In genomic region chr9:40320405-40320804, GRCm38 (mm10) we compare ENCODE assay signal across 9 mouse cellular contexts. TPM values are rescaled to one million over a fixed set of nuclear protein-coding genes. Genes with fewer than 3 reads are reported as not detected.
A peak's percentile ranks its signal among the peaks of the same experiment; 100 is the strongest.
DNase-seq lines count a peak whose midpoint lies in the region; ATAC-seq and TF ChIP-seq lines count a peak whose summit lies in the region.
"Had no signal": no experiment of that assay in that cellular context is flagged by ENCODE, and none has a peak within 500 bp of the region (broad histone marks: within the 10 kb centered on the region; RNA-seq: fewer than 3 reads in every experiment).

No protein-coding gene starts in this region.

- 0 out of 2 replicates have a peak overlapping the region, but pooled peaks have one; percentile 1 for H3K4me2 ChIP-seq in kidney, embryonic 16.5 days (replicated peaks; ENCODE audit: low read depth, low read length)
- H3K4me2 ChIP-seq in limb, embryonic 14.5 days (replicated peaks; ENCODE audit: low read depth, low read length, severe bottlenecking), result no peak overlapping the region
- H3K4me2 ChIP-seq: neural tube, embryonic 12.5 days had no signal

- TF ChIP-seq POLR2A in cerebellum, adult 2 months (IDR thresholded peaks at IDR 0.05; ENCODE audit: borderline replicate concordance, insufficient read depth, low read length), result no peak
- no peak for TF ChIP-seq POLR2A in limb, embryonic 14.5 days (IDR thresholded peaks at IDR 0.05; ENCODE audit: borderline replicate concordance, extremely low read depth, insufficient read depth, insufficient read length)

- H3K36me3 ChIP-seq in kidney, embryonic 16.5 days (ENCODE audit: insufficient read depth, low read length), result 0 out of 2 replicates have a peak, but pooled peaks cover 5% of the 10 kb centered on the region
- no peaks in the 10 kb centered on the region for H3K36me3 ChIP-seq in limb, embryonic 14.5 days (ENCODE audit: control insufficient read depth, insufficient read depth, low read length)

- DNase-seq in cerebellum, adult 2 months, result peak in 1 of 2 experiments; percentile 57
- DNase-seq in cerebellum, adult 11 months, result no peak
- no peak for DNase-seq in kidney, adult 9 months
- peak; percentile 48 to 49 for DNase-seq in cerebellum, postnatal 25 days
- no peak for DNase-seq in limb, embryonic 14.5 days (ENCODE audit: low spot score)
- no peak for DNase-seq in frontal cortex, adult 2 months (ENCODE audit: extremely low spot score in 1 of 2, low spot score in 1 of 2)
- no peak for DNase-seq in ovary, postnatal 14 days (ENCODE audit: low spot score)

- peaks cover 61% of the 10 kb centered on the region for H3K4me1 ChIP-seq in cerebellum, adult 2 months (ENCODE audit: control insufficient read depth, insufficient read depth, low read length)
- H3K4me1 ChIP-seq in kidney, embryonic 16.5 days (ENCODE audit: insufficient read depth, low read length), result peaks cover 35% of the 10 kb centered on the region
- peaks cover 15% of the 10 kb centered on the region for H3K4me1 ChIP-seq in limb, embryonic 14.5 days (ENCODE audit: control insufficient read depth, insufficient read depth, low read length)

- H3K4me3 ChIP-seq in cerebellum, adult 2 months (replicated peaks; ENCODE audit: insufficient read depth, low read depth, low read length), result no peak overlapping the region
- no peak overlapping the region for H3K4me3 ChIP-seq in kidney, embryonic 16.5 days (ENCODE audit: low read length)
- H3K4me3 ChIP-seq in limb, embryonic 14.5 days (replicated peaks; ENCODE audit: low read length), result no peak overlapping the region
- H3K4me3 ChIP-seq: neural tube, embryonic 12.5 days had no signal

- H3K27ac ChIP-seq in cerebellum, adult 2 months (ENCODE audit: insufficient read depth, low read length), result 0 out of 2 replicates have a peak overlapping the region, but pooled peaks have one; percentile 41
- H3K27ac ChIP-seq in kidney, embryonic 16.5 days (ENCODE audit: low read length), result peak overlapping the region; percentile 67
- H3K27ac ChIP-seq in limb, embryonic 14.5 days (replicated peaks; ENCODE audit: low read depth, low read length), result peak overlapping the region; percentile 75; the same call in 1 of the 2 replicates
- H3K27ac ChIP-seq: neural tube, embryonic 12.5 days had no signal

- H3K27me3 ChIP-seq in cerebellum, adult 2 months (ENCODE audit: control insufficient read depth, insufficient read depth, low read length), result no peaks in the 10 kb centered on the region
- H3K27me3 ChIP-seq in kidney, embryonic 16.5 days (ENCODE audit: insufficient read depth, low read length), result no peaks in the 10 kb centered on the region
- H3K27me3 ChIP-seq in limb, embryonic 14.5 days (ENCODE audit: control insufficient read depth, insufficient read depth, low read length), result no peaks in the 10 kb centered on the region
- H3K27me3 ChIP-seq: neural tube, embryonic 12.5 days had no signal

- peak overlapping the region; percentile 18; the same call in 1 of the 2 replicates for H3K9ac ChIP-seq in kidney, embryonic 16.5 days (replicated peaks; ENCODE audit: low read length)
- H3K9ac ChIP-seq in limb, embryonic 14.5 days (ENCODE audit: low read depth, low read length, severe bottlenecking), result no peak overlapping the region
- H3K9ac ChIP-seq: neural tube, embryonic 12.5 days had no signal

- TF ChIP-seq CTCF in cerebellum, adult 2 months (IDR thresholded peaks at IDR 0.05; ENCODE audit: borderline replicate concordance, insufficient read depth, low read depth, low read length), result no peak

- no peaks in the 10 kb centered on the region for H3K9me3 ChIP-seq in kidney, embryonic 16.5 days (ENCODE audit: low read length)
- H3K9me3 ChIP-seq in limb, embryonic 14.5 days (ENCODE audit: control insufficient read depth, low read length), result no peaks in the 10 kb centered on the region
- H3K9me3 ChIP-seq: neural tube, embryonic 12.5 days had no signal

- 12% methylated on average over 8 of the region's 8 CpGs for WGBS in cerebellum, adult 2 months
- WGBS in kidney, embryonic 16.5 days, result 86% methylated on average over 8 of the region's 8 CpGs
- WGBS in limb, embryonic 14.5 days, result 82% methylated on average over 8 of the region's 8 CpGs

- no peak for ATAC-seq in kidney, embryonic 16.5 days (ENCODE audit: low FRiP score, low TSS enrichment)
- ATAC-seq in limb, embryonic 14.5 days (ENCODE audit: low FRiP score, low read depth), result no peak

RNA-seq across cellular contexts. Expression of gene Scn3b, which starts 51.4 kb away (rescaled TPM):
- polyA plus RNA-seq in cerebellum, adult 2 months (2012; rRNA removed), result 9.2 and 10.1 TPM in 2 replicates
- 2.1 and 2.8 TPM in 2 replicates for polyA plus RNA-seq in kidney, embryonic 16.5 days (2015; fragmentation: Nextera tagmentation; extraction: Ambion mirVana)
- 11.6 and 14.6 TPM in 2 replicates for polyA plus RNA-seq in limb, embryonic 14.5 days (2012; rRNA removed)
- polyA plus RNA-seq in limb, embryonic 14.5 days (2014; fragmentation: Nextera tagmentation; extraction: Ambion mirVana), result 9.3 and 15.8 TPM in 2 replicates
- 77.5 and 88.8 TPM in 2 replicates for polyA plus RNA-seq in frontal cortex, adult 2 months (2012; rRNA removed)

Comparison
In these comparisons a context has a peak if more than half of its experiments do, and no peak if none do; other contexts are left out.
1. DNase-seq: peak in cerebellum, postnatal 25 days (2 of 2); none in cerebellum, adult 11 months (single experiment), kidney, adult 9 months (single experiment), limb, embryonic 14.5 days (single experiment), frontal cortex, adult 2 months (0 of 2) and ovary, postnatal 14 days (single experiment).
2. Peak in every context shown above with its lines, with median percentiles within 50 percentile points of each other: H3K27ac ChIP-seq.